8 mouse cellular contexts compared by ENCODE assay signal in the genomic region with DNA sequence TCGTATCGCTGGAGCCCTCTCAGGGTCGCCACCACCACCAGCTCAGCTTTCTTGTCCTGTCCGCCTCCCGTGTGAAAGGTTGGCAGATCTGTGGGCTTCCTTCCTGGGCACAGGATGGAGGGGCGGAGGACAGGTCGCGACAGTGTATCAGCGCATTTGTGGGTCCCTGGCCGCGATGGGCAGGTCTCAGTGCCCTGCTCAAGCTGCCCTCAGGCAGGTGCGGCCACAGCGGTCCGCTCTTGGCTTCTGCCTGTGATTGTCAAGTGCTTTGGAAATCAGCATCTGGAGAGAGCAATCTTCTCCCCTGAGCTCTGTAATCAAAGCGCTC.
DNase-seq lines count a peak whose midpoint lies in the region; ATAC-seq lines count a peak whose summit lies in the region.

No protein-coding gene starts in this region.

- peak; percentile 10 to 15 for DNase-seq in left cerebral cortex, postnatal 36 days (ENCODE audit: low spot score in 2 of 2)
- no peak for DNase-seq in left cerebral cortex, postnatal 4 days
- DNase-seq in embryonic facial prominence, embryonic 10.5 days (ENCODE audit: low spot score), result no peak
- no peak for DNase-seq in urinary bladder, postnatal 10 days (ENCODE audit: low spot score)
- no peak for DNase-seq in layer of hippocampus, postnatal 25 days (ENCODE audit: extremely low spot score in 1 of 2, low spot score in 1 of 2)
- no peak for DNase-seq in B cell, adult 2 months

- WGBS in embryonic facial prominence, embryonic 10.5 days, result 7% methylated on average over 15 of the region's 15 CpGs
- 5% methylated on average over 15 of the region's 15 CpGs for WGBS in hindbrain, embryonic 15.5 days
- WGBS in neural tube, embryonic 15.5 days, result 2% methylated on average over 15 of the region's 15 CpGs

- peak overlapping the region; percentile 62 for H3K4me2 ChIP-seq in hindbrain, embryonic 15.5 days
- peak overlapping the region; percentile 89 for H3K4me2 ChIP-seq in neural tube, embryonic 15.5 days

- intact Hi-C loops in left cerebral cortex, postnatal 36 days (cut with DNase I), result loop anchor here (2.0 to 10.0 kb wide), 2 partner anchors 438 to 822 kb away; no protein-coding TSS in a partner anchor
- intact Hi-C loops in left cerebral cortex, postnatal 4 days (cut with DNase I), result loop anchor here (10.0 kb wide), 1 partner anchor 448 kb away; no protein-coding TSS in a partner anchor

- peaks cover 15% of the 10 kb centered on the region for H3K4me1 ChIP-seq in embryonic facial prominence, embryonic 10.5 days
- peaks cover 19% of the 10 kb centered on the region for H3K4me1 ChIP-seq in hindbrain, embryonic 15.5 days (replicated peaks)
- H3K4me1 ChIP-seq in neural tube, embryonic 15.5 days, result peaks cover 21% of the 10 kb centered on the region

- H3K9me3 ChIP-seq in embryonic facial prominence, embryonic 10.5 days, result no peaks in the 10 kb centered on the region
- no peaks in the 10 kb centered on the region for H3K9me3 ChIP-seq in hindbrain, embryonic 15.5 days
- no peaks in the 10 kb centered on the region for H3K9me3 ChIP-seq in neural tube, embryonic 15.5 days (replicated peaks)

- peak overlapping the region; percentile 61 for H3K4me3 ChIP-seq in embryonic facial prominence, embryonic 10.5 days
- H3K4me3 ChIP-seq in hindbrain, embryonic 15.5 days, result peak overlapping the region; percentile 53
- peak overlapping the region; percentile 62 for H3K4me3 ChIP-seq in neural tube, embryonic 15.5 days (replicated peaks)

- H3K27me3 ChIP-seq in embryonic facial prominence, embryonic 10.5 days (replicated peaks; ENCODE audit: low read depth, poor library complexity, severe bottlenecking), result peaks cover 42% of the 10 kb centered on the region
- H3K27me3 ChIP-seq in hindbrain, embryonic 15.5 days, result 0 out of 2 replicates have a peak, but pooled peaks cover 3% of the 10 kb centered on the region
- 0 out of 2 replicates have a peak, but pooled peaks cover 5% of the 10 kb centered on the region for H3K27me3 ChIP-seq in neural tube, embryonic 15.5 days (replicated peaks)

- no peaks in the 10 kb centered on the region for H3K36me3 ChIP-seq in embryonic facial prominence, embryonic 10.5 days (replicated peaks)
- no peaks in the 10 kb centered on the region for H3K36me3 ChIP-seq in hindbrain, embryonic 15.5 days
- H3K36me3 ChIP-seq in neural tube, embryonic 15.5 days, result no peaks in the 10 kb centered on the region

- H3K27ac ChIP-seq in embryonic facial prominence, embryonic 10.5 days (replicated peaks), result no peak overlapping the region
- H3K27ac ChIP-seq in hindbrain, embryonic 15.5 days (replicated peaks), result peak overlapping the region; percentile 79
- H3K27ac ChIP-seq in neural tube, embryonic 15.5 days (replicated peaks), result peak overlapping the region; percentile 81

- peak; percentile 68 for ATAC-seq in hindbrain, embryonic 15.5 days (ENCODE audit: low FRiP score, low read depth)
- ATAC-seq in neural tube, embryonic 15.5 days (ENCODE audit: low FRiP score), result no peak; the same call in 1 of the 2 replicates

- H3K9ac ChIP-seq in hindbrain, embryonic 15.5 days, result peak overlapping the region; percentile 61
- peak overlapping the region; percentile 77 for H3K9ac ChIP-seq in neural tube, embryonic 15.5 days (replicated peaks)

Comparison
In these comparisons a context has a peak if more than half of its experiments do, and no peak if none do; other contexts are left out.
1. DNase-seq: peak in left cerebral cortex, postnatal 36 days (2 of 2); none in left cerebral cortex, postnatal 4 days (single experiment), embryonic facial prominence, embryonic 10.5 days (single experiment), urinary bladder, postnatal 10 days (single experiment), layer of hippocampus, postnatal 25 days (0 of 2) and B cell, adult 2 months (0 of 2).
2. Peak in every context shown above with its lines, with median percentiles within 50 percentile points of each other: H3K4me3 ChIP-seq.